Mouse (Mus musculus): Measurements from ENCODE around the gene Dusp18.
"Not testable (repeated sequence)": the region's sequence is repeated elsewhere in the genome, so short reads cannot be mapped to it uniquely, and the experiment has no call there.

Dusp18 gene

DNA sequence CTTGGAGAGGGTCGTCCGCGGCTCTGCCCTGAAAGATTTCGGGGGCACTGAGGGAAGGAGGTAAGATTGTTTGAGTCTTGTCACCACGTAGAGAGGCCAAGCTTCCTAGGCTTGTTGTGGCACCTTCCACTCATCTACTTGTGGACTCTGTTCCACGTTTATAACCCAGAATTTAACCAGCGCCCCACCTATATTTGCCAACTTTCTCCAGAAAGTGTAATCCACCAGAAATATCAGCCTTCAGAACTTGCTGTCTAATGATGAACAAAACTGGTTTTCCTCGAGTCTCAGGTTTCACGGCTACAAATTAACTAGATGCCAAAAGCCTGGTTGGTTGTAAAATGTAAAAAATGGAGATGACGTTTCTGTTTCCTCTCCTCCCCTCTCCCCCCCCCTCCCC lies 418 bp downstream of the Dusp18 start:
- no peak for DNase-seq

DNA sequence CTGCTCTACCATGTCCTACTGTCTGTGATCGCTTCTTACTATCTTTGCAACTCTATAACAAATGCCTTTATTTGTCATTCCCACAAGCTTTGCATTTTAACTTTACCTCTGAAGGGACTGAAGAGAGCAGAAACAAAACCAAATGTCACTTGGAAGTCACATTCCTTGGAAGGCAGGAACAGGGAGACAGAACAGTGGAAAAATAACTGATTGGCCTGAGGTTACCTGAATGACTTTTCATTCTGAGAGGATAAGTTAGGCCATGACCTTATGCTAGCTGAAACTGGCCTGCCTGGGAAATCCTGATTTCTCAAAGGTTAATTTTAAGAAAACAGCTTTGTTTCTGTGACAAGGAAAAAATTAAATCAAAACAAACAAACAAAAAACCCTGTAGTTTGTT lies 893 bp downstream of the Dusp18 start:
- DNase-seq, result no peak

DNA sequence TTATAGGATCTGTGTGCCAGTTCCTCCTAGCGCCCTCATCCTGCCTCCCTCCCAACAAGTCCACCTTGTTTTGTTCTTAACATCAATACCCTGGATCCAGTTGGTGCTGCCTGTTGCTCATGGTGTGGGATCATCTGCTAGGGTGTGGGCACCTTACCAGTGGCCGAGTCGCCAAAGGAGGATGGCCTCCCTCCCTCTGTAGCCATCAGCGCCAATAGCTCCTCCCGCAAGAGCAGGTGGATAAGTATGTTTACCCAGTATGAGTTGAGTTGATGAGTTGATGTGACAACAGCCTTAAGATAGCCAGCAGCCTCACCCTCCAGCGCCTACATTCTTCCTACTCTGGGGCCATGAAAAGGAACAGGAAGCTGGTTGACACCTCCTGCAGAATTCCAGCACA lies 5.3 kb downstream of the Dusp18 start:
- no peak for DNase-seq

DNA sequence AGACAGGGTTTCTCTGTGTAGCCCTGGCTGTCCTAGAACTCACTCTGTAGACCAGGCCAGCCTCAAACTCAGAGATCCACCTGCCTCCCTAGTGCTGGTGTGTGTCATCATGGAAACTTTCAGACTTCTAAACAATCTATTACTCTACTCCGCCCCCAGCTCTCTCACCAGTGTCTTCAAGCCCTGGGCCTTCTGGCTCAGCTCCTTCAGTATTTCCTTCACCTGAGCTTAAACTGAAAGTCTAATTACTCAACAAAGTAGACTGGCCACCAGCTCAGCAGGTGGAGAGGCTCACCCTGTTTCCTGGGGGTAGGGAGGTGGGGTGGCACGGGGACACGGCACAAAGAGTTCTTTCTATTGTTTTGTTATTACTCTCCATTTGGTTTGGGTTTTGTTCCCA lies 7.5 kb downstream of the Dusp18 start:
- DNase-seq, result no peak

DNA sequence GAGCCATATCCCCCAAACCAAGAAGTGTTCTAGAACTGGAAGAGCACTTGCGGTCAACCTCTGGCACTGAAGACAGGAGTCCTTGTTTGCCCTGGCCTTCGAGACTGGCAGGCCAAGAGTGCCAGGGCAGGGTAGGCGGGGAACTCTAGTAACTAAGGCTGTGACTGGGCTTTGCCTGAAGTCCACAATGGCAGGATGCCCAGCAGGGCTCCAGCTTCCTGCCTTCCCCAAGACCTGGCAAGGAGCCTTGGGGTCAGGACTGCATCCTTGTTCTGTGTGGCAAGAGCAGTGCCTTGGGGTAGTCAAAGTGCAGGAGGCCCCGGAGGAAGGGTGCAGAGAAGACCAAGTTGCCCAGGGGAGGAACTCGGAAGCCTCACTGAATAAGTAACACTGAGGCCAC lies 8.0 kb downstream of the Dusp18 start:
- no peak for DNase-seq

DNA sequence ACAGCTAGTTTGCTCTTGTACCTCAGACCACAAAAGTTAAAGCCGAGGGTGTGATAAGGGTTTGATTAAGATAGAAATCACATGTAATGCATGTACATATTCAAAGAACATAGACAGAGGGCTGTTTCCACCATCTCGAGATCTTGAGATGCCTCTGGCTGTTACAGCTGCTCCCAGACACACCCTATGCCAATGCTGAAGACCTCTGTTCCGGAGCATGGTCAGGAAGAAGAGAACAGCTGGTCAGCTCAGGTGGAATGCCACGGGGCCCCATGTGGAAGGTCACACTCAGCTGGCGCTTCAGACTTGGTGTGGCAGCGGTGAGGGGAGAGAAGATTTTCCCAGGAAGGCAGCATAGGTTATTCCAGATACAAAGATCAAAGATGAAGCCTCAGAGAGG lies 9.6 kb downstream of the Dusp18 start:
- no peak for DNase-seq

DNA sequence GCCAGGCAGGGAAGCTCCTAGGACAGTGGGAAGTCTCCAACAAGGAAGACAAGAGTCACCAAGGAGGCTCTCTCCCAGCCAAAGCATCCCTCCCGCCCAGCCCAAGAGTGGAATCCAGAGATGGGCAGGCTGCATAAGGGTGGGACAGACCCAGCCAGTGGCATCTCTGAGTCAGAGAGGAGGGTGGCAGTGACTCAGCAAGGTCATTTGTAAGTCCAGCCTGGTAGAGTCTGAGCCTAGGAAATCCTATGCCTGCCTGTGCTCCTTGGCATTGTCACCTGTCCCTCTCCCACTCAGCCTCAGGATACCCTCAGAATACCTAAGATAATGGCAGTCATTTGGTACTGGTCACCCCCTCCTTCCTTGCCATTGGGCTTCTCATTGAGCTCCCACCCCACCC lies 10.4 kb downstream of the Dusp18 start:
- no peak for DNase-seq

DNA sequence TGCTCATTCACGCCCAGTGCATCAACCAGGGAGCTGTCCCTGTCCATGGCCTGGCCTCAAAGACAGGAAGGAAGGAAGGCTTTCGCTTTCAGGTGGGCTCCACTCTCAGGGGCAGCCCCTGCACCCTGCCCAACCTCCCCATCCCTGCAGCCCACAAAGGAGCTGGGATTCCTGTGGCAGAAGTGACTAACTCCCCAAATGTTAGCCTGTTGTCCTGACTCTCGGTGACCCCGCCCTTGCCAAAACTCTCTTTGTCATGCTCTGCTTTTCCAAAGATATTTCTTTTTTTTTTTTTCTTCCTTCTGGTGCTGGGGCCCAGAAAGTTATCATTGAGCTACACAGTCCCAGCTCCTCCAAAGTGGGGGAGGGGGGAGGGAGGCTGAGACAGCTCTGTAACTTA lies 14.2 kb downstream of the Dusp18 start:
- no peak for DNase-seq

DNA sequence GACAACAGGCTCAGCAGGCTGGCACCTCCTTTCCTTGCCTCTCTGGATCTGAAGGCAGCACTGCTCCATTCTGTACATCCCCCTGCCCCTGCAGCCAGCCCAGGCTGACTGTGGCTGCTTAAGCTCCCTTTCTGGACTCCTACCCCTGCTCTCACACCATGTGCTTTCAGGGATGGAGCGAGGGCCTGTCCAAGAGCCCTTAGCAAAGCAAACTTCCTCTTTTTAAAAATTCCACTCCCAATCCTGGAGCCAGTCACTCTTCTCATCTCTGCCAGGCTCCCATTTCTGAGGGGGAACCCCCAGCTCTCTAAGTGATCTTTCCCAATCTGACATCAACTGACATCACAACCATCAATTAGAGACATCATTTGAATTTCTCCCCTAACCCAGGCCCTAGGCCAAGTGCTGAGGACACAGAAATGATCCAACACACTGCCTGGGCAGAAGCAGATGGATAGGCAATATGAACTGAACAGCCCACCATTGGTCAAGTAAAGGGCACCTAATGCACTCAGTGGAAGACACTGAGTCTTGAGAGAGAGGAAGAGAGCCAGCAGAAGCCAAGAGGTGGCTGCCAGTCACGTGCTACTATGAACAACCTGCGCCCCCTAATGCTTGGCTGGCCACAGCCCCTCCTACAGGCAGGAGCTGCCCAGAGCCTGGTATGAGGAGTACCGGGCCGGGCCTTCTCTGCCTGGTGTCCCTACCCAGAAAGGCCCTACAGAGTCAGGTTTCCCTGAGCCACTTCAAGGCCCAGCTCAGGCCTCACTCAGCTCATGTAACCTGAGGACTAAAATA lies 15.7 kb downstream of the Dusp18 start:
- no peak for DNase-seq

DNA sequence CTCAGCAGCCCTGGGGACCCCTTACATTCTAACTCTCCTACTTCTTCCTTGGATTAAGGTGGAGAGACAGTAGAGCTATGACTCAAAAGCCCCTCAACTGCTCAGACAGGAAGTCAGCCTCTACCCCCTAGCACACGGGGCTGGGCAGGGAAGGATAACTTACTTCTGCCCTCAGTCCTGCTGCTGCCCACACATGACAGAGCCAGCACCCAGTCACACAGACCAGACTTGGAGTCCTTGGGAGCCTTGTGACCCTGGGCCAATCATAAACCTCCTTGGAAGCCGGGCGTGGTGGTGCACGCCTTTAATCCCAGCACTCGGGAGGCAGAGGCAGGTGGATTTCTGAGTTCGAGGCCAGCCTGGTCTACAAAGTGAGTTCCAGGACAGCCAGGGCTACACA lies 16.4 kb downstream of the Dusp18 start:
- DNase-seq, result not testable (repeated sequence)

DNA sequence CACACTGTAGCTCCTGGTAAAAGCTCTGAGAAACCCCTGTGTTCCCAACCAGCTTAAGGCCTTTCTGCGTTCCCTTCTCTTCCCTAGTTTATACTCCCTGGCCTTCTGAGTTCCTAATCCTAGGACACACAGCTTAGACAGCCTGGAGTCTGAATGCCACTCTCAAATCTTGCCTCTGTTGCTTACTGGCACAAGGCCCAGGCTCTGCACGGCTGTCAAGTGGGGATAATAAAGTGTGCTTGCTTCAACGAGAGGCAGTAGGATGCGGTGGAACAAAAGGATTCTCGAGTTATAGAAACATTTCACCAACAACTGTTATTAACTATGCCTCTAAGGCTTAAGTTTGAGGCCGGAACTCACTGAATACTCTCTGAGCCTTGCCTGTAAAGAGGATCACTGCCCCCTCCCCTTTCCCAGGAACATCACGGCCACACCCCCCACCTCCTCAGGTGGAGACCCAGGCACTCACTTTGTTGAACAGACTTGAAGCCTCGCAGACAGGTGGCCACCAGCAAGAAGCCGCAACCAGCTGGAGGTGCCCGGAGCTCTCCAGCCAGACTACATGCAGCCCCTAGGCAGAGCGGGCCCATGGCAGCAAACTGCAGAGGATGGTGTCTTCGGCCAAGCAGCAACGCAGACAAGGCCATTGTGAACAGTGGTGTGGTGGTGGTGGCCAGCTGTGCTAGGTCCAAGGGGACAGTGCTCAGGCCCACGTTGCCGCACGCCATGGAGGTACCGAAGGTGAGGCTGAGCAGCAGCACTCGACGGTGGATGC lies 17.2 kb downstream of the Dusp18 start:
- peak in 1 of 2 experiments; percentile 35 for DNase-seq

DNA sequence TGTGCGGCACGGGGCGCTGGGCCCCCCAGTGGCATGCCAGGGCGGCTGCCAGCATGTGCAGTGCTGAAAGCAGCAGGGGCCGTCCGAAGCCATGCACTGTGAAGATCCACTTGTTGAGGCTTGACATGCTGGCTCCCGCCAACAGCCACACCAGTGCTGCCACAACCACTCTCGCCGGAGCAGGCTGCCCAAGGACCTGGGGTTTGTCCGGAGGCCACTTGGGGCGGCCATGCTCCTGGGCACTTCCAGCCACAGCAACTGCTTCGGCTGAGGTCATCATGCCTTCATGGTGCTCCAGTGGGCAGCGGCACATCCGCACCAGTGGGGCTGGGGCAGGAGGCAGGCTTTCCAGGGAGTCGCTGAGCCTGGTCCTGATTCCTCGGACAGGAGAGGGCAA lies 17.8 kb downstream of the Dusp18 start:
- DNase-seq, result peak in 1 of 2 experiments; percentile 26

DNA sequence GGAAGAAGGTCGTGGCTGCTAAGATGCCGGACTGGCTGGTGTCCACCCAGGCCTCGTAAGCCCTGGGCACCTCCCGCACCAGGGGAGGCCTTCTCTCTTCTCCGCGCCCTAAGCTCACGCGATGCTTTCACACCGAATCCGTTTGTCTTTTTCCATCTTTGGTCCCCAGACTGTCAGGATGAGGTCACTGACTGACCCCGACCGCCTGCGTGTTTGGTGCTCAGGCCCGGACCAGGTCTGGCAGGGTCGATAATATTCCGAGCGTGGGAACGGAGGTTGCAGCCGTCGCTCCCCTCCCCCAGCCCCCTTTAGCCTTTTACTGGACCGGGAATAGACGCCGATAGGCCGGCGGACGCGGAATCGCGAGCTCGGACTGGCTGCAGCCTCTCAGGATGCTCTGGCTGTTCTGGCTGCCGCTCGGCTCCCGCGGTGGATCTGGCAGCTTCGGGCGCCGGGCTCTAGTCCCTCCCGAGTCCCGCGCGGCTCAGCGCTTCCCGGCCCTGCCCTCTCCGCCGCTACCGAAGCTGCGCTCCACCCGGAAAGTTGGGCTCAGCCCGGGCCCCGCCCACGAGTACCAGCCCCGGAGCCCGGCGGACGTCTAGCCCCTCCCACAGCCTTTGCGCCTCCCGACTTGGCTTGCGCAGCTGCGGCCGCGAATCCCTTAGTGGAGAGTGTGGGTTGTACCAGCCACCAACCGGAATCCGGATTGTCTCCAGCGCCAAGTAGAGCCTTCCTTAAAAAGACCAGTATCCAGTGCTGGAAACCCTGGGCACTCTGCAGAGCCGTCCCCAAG lies 18.5 kb downstream of the Dusp18 start:
- DNase-seq, result peak; percentile 88 to 89

DNA sequence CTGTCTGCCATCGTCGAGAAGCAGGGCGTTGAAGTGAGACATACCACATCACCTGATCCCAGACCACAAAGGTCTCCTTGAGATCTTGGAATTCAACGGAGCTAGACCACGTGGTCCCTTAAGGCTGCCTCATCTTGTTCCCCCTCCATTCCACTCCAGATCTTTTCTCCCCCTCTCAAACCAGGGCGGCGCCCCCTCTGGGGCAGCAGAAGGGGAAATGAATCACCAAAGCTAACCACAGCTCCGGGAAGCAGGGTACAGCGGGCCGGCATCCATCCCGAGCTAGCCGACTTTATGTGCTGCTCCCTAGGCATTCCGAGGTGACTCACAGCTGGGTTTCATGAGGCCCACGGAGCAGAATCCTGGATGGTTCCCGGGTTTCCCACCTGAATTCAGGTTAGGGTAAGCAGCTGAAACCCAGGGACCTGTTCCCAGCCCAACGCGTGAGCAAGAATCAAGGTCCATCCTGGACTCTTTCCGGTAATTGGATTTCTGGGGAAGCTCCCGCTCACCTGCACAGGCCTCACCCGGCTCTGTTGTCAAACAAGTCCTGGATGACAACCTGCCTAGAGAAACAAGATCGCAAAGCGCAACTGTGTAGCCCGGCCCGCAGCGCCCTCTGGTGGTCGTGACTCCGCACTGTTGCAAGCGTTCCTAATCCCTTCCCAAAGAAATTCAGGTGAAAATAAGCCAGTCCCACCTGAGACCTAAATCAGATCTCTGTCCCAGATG lies 19.2 kb downstream of the Dusp18 start, which contains the start of gene Slc35e4:
Gene Slc35e4, minus strand, starts transcription at position 556 of the 732 bp plus-strand sequence.
- DNase-seq, result peak; percentile 66 to 72

DNA sequence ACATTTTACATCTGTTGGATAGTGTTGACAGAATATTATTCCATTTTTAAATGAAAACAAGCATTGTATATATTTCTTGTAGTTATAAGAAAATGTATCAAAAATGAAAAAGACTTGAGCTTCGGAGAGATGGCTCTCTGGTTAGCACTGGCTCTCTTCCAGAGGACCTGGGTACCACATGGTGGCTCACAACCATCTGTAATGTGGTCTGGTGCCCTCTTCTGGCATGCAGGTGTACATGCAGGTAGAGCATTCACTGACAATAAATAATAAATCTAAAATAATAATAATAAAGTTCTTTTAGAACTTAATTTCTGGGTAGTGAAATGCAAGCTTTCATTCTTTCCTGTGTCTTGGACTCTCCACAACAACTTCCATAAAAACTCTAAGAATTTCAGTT lies 23.7 kb downstream of the Dusp18 start:
- DNase-seq, result no peak

DNA sequence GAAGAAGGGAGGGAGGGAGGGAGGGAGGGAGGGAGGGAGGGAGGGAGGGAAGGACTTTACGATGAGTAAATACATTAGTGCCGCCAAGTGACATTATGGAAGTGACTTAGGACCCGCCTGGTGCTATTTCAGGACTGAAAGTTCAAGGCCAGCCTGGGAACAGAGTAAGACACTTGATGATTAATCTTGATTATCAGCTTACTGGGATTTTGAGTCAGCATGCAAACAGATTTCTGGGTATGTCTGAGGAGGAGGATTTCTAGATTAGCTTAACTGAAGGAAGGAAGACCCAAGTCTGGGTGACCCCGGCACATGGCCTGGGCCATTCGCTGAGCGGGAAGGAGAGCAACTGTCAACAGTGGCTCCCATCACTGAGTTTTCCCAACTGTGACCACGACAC lies 25.4 kb downstream of the Dusp18 start:
- no peak for DNase-seq

DNA sequence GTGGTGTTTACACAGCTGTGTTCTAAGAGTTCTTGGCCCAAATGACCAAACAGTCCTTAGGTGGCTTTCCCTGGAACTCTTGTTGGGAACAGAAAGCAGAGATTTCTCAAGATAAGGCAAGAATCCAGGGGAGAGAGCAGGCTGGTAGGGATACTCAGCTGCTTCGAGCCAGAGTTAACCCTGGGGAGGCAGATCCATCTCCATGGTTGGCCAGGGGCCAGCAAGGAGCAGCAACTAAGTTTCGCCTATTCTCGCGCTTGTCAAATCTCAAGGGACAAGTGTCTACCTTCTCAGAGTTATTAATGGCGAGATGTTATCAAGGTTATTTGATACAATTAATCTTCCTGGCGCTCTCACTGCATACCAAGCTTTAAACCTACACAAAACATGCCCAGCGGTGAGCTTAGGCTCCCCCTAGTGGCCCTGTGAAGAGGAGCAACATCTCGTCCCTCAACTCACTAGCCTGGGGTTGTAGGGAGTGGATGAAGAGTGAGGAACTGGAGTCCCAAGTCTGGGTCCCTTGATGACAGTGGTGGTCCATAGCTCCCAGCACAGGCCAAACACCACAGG lies 26.3 kb downstream of the Dusp18 start:
- DNase-seq, result peak; percentile 28 to 30

DNA sequence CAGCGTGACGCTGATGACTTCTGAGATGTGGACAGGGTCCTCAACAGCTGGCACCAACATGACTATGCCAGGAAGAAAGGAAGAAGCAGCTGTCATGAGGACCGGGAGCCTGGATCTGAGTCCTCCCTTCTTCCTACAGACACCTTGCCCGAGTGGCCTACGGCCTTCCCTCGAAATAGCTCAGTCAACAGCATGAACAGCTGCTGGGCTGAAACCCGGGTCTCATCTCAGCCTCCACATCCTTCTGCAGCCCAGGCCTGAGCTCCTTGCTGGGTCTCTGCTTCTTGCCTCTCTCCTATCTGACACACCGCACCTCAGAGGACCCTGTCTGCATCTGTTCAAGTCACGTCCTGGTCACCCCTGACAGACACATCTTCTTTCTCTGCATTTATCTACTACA lies 27.1 kb downstream of the Dusp18 start:
- no peak for DNase-seq

DNA sequence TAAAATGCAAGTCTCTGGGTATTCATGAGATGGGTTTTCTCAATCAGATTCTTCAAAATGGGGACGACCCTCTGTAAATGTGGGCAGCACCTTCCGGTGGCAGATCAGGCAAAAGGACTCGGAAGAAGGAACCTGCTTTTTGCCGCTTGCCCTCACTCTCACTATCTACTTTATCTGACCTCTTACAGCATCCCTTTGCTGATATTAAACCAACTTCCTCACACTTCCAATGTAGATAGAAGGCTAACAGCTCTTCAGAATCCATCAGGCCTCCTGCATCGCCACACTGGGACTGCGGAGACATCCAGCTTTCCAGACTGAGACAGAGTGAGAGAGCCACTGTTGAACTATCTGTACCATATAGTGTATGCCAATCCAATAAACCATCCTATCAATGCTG lies 27.7 kb downstream of the Dusp18 start:
- no peak for DNase-seq

DNA sequence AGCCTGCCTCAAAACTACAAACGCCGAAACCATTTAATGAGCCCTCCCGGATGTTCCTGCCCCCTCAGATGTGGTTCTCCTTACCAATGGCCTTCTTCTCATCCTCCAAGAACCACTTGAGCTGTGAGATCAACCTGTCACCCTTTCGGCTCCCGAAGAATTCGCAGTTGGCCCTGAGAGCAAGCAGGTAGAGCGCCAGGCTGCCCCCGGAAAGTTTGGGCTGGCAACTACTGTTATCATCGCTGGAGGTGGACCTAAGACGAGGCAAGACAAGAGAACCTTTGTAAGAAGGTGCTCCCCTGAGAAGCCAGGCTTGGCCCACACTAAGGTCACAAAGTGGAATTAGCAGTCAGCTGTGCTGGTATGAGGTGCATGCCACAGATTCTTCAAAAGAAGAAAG lies 30.9 kb downstream of the Dusp18 start:
- no peak for DNase-seq

DNA sequence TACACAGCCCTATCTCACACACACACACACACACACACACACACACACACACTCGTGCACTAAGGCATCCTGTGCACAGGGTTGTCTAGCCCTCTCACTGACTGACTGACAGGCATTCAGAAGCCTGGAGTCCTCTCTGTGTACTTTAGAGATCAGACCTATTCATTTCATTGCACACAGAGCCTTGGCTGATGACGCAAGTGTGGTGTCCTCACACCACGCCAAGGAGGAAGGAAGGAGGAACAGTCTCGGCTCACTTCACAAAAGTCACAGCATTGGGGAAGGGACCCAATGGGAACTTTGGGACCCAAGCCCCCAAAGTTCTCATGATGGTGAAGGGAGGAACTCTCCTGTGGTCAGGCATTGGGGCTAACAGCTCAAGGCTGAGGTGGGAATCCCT lies 35.0 kb downstream of the Dusp18 start:
- no peak for DNase-seq

DNA sequence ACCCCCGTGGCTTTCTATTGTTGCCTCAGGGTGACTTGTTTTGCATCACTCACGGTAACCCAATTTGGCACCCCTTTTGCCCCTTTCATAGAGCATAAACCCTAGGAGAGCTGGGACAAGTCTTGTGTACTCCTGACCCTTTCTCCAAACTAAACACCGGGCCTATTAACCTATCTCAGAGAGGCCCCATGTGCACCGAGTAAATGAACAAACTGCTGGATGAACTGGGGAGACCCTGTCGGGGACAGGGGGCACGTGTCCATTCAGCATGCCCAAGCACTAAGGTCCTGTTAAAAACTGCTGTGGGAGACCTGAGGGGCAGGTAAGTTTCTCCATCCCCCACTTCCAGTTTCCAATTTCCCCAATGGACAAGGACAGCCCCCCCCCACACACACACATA lies 35.9 kb downstream of the Dusp18 start:
- no peak for DNase-seq
